Mouse (Mus musculus) urinary bladder, postnatal 10 days (tissue): ENCODE measurements around the gene Cox8b.
"Not testable (repeated sequence)": the region's sequence is repeated elsewhere in the genome, so short reads cannot be mapped to it uniquely, and the experiment has no call there.

Source experiments
- DNase-seq: peaks from one replicate; pipeline ENCODE4 v3.0.0; 2022; ENCODE audit warnings: low spot score

Cox8b gene

GRCm38 (mm10) chr7:140912846-140913482 lies 12.7 kb upstream of the Cox8b start:
- no peak for DNase-seq

- DNase-seq: no peak
Measured at GRCm38 (mm10) chr7:140912293-140912692, 12.0 kb upstream of the Cox8b start.

DNA sequence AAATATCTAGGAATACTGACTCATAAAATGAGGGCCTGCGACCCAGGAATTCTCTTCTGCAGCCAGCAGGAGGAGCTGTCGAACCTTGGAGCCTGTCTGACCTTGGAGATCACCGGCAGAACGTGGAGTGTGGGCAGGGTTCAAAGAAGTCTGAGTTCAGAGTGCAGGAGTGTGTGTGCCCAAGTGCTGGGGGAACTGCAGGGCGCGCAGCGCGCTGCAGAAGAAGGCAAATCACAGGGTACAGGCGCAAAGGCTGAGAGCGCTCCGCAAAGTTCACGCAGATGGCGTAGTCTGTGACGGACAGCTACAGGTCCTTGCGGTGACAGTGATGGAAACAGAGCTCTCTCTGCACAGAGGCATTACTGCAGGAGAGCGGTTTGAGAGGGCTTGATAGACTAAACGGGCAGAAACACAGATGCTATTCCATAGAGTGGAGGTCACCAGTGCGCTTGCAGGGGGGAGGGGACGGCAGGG lies 8.4 kb upstream of the Cox8b start:
- no peak for DNase-seq

- no peak for DNase-seq
Measured at GRCm38 (mm10) chr7:140908181-140908580, 7.9 kb upstream of the Cox8b start.

DNA sequence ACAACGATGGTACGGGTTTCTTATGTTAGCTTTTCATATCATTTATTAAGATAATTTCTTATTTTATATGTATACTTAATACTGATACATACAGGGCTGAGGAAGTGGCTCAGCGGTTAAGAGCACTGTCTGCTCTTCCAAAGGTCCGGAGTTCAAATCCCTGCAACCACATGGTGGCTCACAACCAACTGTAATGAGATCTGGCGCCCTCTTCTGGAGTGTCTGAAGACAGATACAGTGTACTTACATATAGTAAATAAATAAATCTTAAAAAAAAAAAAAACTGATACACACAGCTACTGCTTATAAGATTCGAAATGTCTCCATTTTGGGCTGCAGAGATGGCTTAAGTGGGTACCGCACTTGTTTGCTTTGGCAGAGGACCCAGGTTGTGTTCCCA lies 7.5 kb upstream of the Cox8b start:
- DNase-seq: no peak

DNA sequence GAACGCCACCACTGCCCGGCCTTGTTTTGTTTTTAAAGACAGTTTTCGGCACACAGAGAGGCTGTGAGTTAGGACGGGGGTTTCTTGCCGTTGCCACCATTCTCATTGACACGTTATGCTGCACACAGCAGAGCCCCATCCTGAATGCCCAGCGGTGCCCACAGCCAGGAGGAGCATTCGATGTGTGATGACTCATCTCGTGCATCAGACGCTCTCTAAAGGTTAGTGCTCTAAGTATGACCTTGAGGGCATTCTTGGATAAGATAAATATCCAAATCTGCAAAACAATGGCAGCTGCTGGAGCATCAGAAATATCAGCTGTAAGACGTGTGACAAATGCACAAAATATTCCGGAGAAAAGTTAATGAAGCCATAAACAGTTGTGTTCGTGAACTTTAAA lies 6.9 kb upstream of the Cox8b start:
- no peak for DNase-seq

- DNase-seq: no peak
Measured at GRCm38 (mm10) chr7:140905642-140906081, 5.4 kb upstream of the Cox8b start.

DNA sequence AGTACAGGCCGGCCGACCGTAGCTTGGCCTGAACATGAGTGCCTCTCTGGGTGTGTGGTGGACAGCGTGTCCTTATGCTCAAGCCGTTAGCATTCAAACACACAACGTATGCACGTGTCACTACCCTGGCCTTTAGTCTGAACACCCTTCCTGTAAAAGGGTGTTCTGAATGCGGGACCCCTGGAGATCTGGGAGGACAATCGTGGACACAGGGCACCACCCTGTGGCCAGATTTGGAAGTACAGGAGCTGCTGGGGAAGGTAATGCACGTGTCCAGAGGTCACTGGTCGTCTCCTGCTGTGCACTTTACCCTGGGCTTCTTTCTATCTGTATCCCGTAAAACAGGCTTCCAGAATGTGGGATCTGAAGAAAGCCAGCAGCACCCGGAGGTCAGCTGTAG lies 3.0 kb upstream of the Cox8b start:
- DNase-seq: peak; percentile 47

DNA sequence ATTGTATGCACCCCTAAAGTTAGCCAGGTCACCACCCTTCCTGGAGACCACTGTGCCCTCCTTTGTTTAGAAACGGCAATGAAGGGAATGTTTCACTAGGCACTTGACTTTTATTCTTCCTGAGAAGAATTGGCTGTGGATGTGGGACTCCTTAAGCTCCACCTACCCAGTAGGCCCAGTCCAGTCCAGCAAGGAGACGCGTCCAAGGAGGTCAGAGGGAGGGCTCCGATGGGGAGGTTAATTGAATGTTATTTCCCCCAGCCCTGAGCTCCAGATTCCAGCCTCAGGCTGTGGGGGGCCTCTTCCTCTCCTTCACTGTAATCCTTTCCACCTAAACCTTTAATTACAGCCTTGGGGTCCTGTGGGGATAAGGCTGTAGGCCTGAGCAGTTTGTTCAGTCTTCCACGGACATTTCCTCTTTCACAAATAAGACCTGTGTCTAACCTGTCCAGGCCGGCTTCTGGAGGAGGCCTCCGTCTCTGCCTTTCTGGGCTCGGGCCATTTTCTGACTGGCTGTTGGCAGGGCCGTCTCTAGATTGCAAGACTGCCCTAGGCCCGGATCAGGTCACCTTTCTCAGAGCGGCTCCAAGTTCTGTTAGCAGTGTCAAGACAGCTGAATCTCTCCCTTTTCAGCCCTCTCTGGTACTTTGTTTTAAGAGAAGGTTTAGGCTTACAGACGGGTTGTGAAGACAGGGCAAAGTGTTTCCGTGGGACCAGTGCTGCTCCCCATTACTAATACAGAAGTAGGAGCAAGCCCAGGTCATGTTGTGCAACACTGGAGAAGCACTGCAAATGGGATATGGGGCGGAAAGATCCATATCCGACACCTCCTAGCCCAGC lies 2.0 kb upstream of the Cox8b start:
- DNase-seq: no peak

GRCm38 (mm10) chr7:140899121-140899520 lies 1.1 kb downstream of the Cox8b start:
- no peak for DNase-seq

DNA sequence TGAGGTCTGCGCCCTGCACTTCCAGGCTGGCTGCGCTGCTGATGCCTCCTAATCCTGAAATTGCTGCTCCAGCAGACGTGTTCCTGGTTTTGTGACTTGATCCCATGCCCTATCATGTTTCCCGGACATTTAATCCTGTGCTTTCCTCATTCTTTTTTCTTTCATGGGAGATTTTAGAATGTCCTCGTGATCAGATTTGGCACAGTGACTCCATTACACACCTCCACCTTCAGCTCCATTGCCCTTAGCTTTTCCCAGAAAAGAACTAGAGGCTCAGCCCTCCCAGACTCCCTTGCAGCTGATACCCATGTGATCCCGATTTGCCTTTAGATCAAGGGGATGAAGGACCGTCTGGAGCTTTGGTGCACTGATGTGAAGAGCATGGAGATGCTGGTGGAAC lies 2.4 kb downstream of the Cox8b start:
- no peak for DNase-seq

GRCm38 (mm10) chr7:140894611-140895010 lies 5.6 kb downstream of the Cox8b start:
- no peak for DNase-seq

DNA sequence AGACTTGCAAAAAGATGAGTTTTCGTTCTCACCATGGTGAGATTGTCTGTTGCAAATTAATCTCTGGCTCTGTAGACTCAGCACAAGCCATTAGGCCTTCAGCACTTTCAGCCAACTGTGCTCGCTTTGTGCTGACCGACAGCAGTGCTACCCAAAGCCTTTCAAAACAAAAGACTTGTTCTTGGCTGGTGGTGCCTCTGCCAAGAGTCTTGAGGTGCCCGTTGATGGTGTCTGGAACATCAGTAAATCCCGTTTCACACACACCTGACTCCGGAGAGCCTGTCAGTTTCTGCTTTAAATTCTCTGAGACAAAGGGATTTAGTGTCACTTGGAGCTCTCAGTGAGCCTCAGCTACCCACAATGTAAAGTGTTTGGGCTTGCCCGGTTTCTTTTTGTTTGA lies 6.2 kb downstream of the Cox8b start:
- DNase-seq: no peak

- not testable (repeated sequence) for DNase-seq
Measured at GRCm38 (mm10) chr7:140890636-140891035, 9.6 kb downstream of the Cox8b start.

- DNase-seq: no peak
Measured at GRCm38 (mm10) chr7:140882469-140882803, 17.8 kb downstream of the Cox8b start.

DNA sequence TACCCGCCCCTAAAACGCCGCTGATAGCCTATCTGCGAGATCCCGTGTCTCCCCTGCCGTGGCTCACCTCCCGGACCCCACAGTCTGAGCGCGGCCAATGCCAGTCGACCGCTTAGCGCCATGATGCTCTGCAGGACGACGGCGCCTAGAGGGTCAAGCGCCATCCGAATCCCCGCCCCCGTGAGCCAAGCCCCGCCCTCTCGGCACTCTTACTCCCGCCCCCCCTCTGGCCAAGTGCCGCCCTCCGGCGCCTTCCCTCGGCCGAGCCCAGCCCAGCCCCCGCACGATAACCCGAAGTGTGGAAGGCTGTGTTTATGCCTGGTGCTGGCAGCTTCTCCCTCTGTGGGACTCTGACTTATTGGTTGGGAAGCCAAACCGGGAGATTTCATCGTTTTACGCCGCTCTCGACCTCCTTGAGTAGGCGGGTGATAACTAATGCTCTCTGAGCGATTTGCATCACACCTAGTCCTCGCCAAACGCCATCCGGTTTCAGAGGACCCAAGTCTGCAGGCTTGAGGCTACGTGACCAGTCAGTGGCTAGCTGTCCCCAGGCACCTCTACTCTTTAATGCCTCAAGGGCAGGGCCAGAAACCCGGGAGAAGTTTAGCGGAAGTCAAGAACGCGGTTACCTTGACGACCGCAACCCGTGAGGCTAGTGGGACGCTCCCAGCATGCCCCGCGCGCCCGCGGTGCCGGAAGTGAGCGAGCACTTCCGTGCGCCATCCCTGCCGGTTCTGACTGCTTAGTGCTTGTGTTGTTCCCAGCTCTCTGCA lies 18.4 kb downstream of the Cox8b start, which contains the start of the genes Psmd13 and Sirt3:
Gene Psmd13, plus strand, starts transcription at position 273 of the 773 bp plus-strand sequence.
Gene Sirt3, minus strand, starts transcription at position 614 of the 773 bp plus-strand sequence.
- DNase-seq: peak; percentile 74

GRCm38 (mm10) chr7:140880865-140881515 lies 19.3 kb downstream of the Cox8b start:
- DNase-seq: no peak

- no peak for DNase-seq
Measured at GRCm38 (mm10) chr7:140880419-140880818, 19.8 kb downstream of the Cox8b start.

DNA sequence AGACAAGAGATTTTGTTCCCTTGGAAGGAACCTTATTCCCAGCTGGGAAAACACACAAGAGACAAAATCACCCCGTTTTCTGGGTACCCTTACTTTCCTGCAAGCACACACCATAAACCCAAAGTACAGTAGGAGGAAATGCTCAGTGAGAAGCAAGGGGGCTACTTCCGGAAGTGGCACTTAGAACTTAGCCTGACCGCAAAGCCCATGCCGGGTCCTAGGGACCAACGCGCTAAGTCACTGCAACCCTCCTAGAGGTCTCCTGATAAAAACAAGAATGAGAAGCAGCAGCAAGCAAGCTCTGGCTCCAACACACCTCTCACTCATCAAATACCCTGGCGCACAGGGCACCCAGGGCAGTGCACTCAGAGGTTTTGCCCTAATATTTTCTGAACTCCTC lies 20.9 kb downstream of the Cox8b start:
- DNase-seq: no peak

GRCm38 (mm10) chr7:140877364-140877763 lies 22.9 kb downstream of the Cox8b start:
- no peak for DNase-seq

GRCm38 (mm10) chr7:140874224-140874623 lies 26.0 kb downstream of the Cox8b start:
- no peak for DNase-seq

DNA sequence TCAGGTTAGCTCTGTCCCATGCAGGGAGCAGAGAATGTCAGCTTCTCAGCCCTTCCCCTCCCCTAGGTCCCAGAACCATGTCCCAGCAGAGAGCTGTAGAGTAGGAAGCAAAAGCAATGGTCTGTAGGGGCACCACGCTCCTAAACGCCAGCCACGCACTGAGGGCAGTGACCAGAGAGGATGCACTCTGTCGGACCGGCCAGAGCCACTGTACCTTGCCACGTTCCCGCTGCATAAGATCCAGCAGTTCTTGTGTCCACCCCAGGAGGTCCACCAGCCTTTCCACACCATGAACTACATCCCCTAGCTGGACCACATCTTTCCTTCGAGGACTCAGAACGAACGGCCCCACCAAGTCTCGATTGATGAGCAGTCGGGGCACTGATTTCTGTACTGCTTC lies 35.5 kb downstream of the Cox8b start:
- DNase-seq: no peak
